Mouse (Mus musculus): ENCODE results near the gene Midn. TPM values are rescaled to one million over a fixed set of nuclear protein-coding genes. Genes with fewer than 3 reads are reported as not detected.

Midn gene
- polyA plus RNA-seq (2014; fragmentation: Nextera tagmentation; extraction: Ambion mirVana), result 29.5 and 31.9 TPM in 2 replicates

DNA sequence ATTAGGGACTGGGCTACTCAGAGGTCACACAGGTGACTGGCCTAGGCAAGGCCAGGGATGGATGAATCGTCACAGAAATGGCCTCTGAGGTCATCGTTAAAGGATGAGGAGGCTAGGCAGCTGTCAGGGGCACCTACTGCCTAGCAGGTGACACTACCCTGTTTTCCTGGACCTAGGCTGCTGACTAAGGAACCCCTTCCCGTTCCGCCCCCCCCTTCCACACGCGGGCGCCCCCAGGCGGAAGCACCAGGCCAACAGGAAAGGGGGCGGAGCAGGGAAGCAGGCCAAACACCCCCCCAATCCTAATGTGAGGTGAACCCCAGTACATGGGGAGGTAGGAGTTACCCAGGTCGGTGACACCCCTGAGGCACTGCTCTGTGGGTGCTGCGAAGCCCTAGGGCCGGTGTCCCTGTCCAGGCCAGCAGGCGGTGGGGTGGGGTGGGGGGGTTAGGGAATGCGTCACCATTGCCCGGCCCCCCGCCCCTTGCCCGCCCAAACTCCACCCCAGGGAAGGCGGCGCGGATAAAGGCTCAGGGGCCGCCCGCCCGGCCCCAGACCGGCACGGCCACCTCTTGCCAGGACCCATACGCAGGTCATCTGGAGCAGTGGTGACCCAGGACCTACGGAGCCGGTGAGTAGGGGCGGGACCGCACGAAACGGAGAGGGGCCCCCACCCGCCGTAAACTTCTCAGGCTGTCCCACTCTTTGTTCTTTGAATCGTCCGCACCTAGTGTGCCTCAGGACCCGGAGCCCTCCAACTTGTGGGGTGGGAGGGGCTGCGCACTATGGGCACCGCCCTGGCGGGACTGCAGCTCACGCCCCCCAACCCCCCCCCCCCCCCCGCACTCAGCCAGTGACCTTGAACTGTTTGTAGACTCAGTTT lies at the start of gene Midn:
Gene Midn (plus strand): TSS at position 554 of the 883 bp plus-strand sequence.
- H3K9ac ChIP-seq (ENCODE audit: low read depth, low read length), result peak within 1 kb of the TSS; percentile 99
- peak; percentile 59 for ATAC-seq (replicated peaks; ENCODE audit: insufficient number of reproducible peaks, low FRiP score, low TSS enrichment)
- WGBS (ENCODE audit: insufficient replicate concordance), result under 1% methylated on average over 33 of the region's 42 CpGs
- peak within 1 kb of the TSS; percentile 92 for H3K4me2 ChIP-seq
- no peaks in the 10 kb centered on the region for H3K27me3 ChIP-seq (ENCODE audit: control insufficient read depth, insufficient read depth, low read length)
- H3K27ac ChIP-seq (ENCODE audit: low read depth, low read length), result peak within 1 kb of the TSS; percentile 99
- H3K36me3 ChIP-seq (ENCODE audit: control insufficient read depth, insufficient read depth, low read length), result peaks cover 31% of the 10 kb centered on the region
- peaks cover 45% of the 10 kb centered on the region for H3K4me1 ChIP-seq (ENCODE audit: control insufficient read depth, insufficient read depth, low read length)
- no peaks in the 10 kb centered on the region for H3K9me3 ChIP-seq (replicated peaks; ENCODE audit: control insufficient read depth, low read length)
- peak within 1 kb of the TSS; percentile 96 for H3K4me3 ChIP-seq (ENCODE audit: low read depth, low read length)

DNA sequence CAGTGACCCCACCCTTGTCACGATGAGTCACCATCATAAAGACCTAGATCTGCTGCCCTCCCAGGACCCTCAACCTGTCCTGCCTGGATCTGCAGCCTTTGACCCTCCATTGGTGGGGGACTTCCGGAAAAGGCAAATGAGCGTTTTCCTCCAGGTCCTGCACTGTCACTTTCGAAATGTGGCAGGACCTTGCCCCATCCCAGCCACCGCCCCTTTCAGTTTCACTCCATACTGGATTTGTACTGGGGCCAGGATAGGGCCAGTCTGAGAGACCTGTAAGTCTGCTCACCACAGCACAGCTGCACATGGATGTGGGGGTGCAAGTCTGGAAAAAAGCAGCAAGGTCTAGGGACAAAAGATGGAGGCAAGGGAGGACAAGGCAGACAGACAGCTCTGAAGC lies 49.4 kb upstream of the Midn start:
- 77% methylated on average over 5 of the region's 5 CpGs for WGBS (ENCODE audit: insufficient replicate concordance)
- no peaks in the 10 kb centered on the region for H3K27me3 ChIP-seq (ENCODE audit: control insufficient read depth, insufficient read depth, low read length)
- no peak overlapping the region for H3K4me3 ChIP-seq (ENCODE audit: low read depth, low read length)
- H3K4me2 ChIP-seq, result no peak overlapping the region
- no peaks in the 10 kb centered on the region for H3K36me3 ChIP-seq (ENCODE audit: control insufficient read depth, insufficient read depth, low read length)
- H3K27ac ChIP-seq (ENCODE audit: low read depth, low read length), result no peak overlapping the region
- no peak for ATAC-seq (replicated peaks; ENCODE audit: insufficient number of reproducible peaks, low FRiP score, low TSS enrichment)
- no peaks in the 10 kb centered on the region for H3K9me3 ChIP-seq (replicated peaks; ENCODE audit: control insufficient read depth, low read length)
- H3K9ac ChIP-seq (ENCODE audit: low read depth, low read length), result no peak overlapping the region
- peaks cover 68% of the 10 kb centered on the region for H3K4me1 ChIP-seq (ENCODE audit: control insufficient read depth, insufficient read depth, low read length)

DNA sequence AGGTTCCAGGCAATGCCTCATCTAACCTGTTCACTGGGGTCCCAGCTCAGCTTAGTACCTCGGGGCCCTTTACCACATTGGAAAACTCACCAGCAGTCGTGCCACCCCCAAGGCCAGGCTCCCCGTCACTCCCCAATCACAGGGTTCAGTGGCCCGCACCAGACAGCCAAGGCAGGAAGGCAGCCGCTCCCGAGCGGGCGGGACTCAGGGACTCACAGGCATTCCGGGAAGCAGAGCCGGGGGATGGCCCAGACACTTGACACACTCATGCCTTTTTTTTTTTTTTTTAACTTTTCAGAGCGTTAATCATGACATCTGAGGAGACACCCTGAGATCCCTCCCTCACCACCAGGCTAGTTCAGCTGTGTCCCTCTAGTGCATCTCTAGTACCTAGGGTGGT lies 47.1 kb upstream of the Midn start:
- Histone ChIP-seq H3K27ac (ENCODE audit: low read depth, low read length) (no peak overlapping the region), H3K4me1 (ENCODE audit: control insufficient read depth, insufficient read depth, low read length) (peaks cover 58% of the 10 kb centered on the region), H3K9me3 (replicated peaks; ENCODE audit: control insufficient read depth, low read length) (no peaks in the 10 kb centered on the region), H3K4me2 (peak overlapping the region; percentile 94), H3K36me3 (ENCODE audit: control insufficient read depth, insufficient read depth, low read length) (no peaks in the 10 kb centered on the region), H3K27me3 (ENCODE audit: control insufficient read depth, insufficient read depth, low read length) (no peaks in the 10 kb centered on the region), H3K9ac (ENCODE audit: low read depth, low read length) (peak overlapping the region; percentile 98), H3K4me3 (ENCODE audit: low read depth, low read length) (peak overlapping the region; percentile 95; the same call in 1 of the 2 replicates)
- no peak for ATAC-seq (replicated peaks; ENCODE audit: insufficient number of reproducible peaks, low FRiP score, low TSS enrichment)
- WGBS (ENCODE audit: insufficient replicate concordance), result 44% methylated on average over 11 of the region's 11 CpGs

DNA sequence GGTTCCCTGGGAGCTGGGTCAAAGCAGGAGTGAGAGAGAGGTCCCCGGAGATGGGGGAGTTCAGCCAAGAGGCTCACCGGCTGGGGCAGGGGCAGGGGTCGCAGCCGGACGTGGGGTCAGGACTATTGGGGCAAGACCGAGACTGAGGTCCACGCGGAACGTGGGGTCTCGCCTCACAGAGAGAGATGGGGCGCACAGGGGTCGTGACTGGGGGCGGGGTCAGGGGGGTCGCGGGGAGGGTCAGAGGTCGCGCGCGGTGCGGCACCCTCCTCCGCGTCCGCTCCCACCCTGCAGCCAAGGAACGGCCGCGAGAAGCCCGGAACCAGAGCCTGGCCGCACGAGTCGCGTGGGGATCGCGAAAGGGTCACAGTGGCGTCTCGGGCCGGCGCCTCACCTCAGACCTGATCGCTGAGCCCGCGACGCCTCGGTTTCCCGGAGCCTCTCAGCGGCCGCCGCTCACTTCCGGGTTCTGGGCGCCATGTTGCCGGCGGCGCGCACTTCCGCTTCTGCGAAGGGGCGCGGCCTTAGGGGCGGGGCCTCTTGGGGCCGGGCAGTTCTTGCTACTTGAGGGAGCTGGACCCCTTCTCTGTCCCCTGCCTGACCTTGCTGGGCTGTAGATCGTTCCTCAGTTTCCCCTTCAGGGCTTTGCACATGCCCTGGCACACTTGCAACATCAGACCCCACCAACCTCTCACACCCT lies 45.7 kb upstream of the Midn start:
- H3K4me3 ChIP-seq (ENCODE audit: low read depth, low read length), result peak overlapping the region; percentile 95
- H3K4me2 ChIP-seq, result peak overlapping the region; percentile 94
- no peaks in the 10 kb centered on the region for H3K9me3 ChIP-seq (replicated peaks; ENCODE audit: control insufficient read depth, low read length)
- H3K9ac ChIP-seq (ENCODE audit: low read depth, low read length), result peak overlapping the region; percentile 98
- no peaks in the 10 kb centered on the region for H3K27me3 ChIP-seq (ENCODE audit: control insufficient read depth, insufficient read depth, low read length)
- peak overlapping the region; percentile 82 for H3K27ac ChIP-seq (ENCODE audit: low read depth, low read length)
- ATAC-seq (replicated peaks; ENCODE audit: insufficient number of reproducible peaks, low FRiP score, low TSS enrichment), result peak; percentile 78
- H3K4me1 ChIP-seq (ENCODE audit: control insufficient read depth, insufficient read depth, low read length), result peaks cover 47% of the 10 kb centered on the region
- H3K36me3 ChIP-seq (ENCODE audit: control insufficient read depth, insufficient read depth, low read length), result no peaks in the 10 kb centered on the region
- under 1% methylated on average over 54 of the region's 59 CpGs for WGBS (ENCODE audit: insufficient replicate concordance)

DNA sequence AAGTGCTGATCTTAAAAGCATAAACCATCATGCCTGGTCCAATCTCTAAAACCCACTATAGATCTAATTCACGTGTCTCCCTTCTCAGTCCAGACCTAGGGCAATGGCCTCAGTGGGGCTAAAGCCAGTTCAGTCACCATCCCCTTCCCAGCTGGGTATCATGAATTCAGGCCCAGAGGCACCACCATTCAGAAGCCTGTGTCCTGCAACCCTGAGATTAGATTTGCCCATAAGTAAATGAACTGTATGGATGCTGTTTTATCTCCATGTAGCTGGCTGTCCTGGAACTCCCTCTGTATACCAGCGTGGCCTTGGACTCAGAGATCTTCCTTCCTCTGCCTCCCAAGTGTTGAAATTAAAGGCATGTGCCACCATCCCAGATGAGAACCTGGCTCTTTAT lies 45.0 kb upstream of the Midn start:
- no peaks in the 10 kb centered on the region for H3K9me3 ChIP-seq (replicated peaks; ENCODE audit: control insufficient read depth, low read length)
- H3K4me3 ChIP-seq (ENCODE audit: low read depth, low read length), result no peak overlapping the region
- H3K27me3 ChIP-seq (ENCODE audit: control insufficient read depth, insufficient read depth, low read length), result no peaks in the 10 kb centered on the region
- peak overlapping the region; percentile 82 for H3K27ac ChIP-seq (ENCODE audit: low read depth, low read length)
- ATAC-seq (replicated peaks; ENCODE audit: insufficient number of reproducible peaks, low FRiP score, low TSS enrichment), result no peak
- H3K36me3 ChIP-seq (ENCODE audit: control insufficient read depth, insufficient read depth, low read length), result no peaks in the 10 kb centered on the region
- peaks cover 40% of the 10 kb centered on the region for H3K4me1 ChIP-seq (ENCODE audit: control insufficient read depth, insufficient read depth, low read length)
- WGBS (ENCODE audit: insufficient replicate concordance), result 70% methylated on average over 2 of the region's 2 CpGs
- H3K4me2 ChIP-seq, result peak overlapping the region; percentile 94
- H3K9ac ChIP-seq (ENCODE audit: low read depth, low read length), result peak overlapping the region; percentile 98

DNA sequence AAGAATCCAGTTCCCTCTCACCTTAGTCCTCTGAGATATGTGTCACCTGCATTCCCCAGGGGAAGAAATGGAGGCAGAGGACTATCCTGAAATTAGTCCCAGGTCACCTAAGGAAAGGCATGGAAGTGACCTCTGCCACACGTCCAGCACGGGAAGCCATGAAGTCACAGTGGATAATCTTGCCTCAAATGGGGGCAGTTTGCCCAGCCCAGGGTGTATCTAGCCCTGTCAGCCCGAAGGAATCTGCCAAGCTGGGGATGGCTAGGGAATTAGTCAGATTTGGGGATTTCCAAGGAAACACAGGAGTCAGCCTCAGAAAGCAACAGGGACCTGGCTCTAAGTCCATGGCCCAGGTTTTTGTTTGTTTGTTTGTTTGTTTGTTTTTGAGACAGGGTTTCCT lies 43.9 kb upstream of the Midn start:
- Histone ChIP-seq H3K36me3 (ENCODE audit: control insufficient read depth, insufficient read depth, low read length) (no peaks in the 10 kb centered on the region), H3K9me3 (replicated peaks; ENCODE audit: control insufficient read depth, low read length) (no peaks in the 10 kb centered on the region), H3K4me3 (ENCODE audit: low read depth, low read length) (no peak overlapping the region), H3K4me1 (ENCODE audit: control insufficient read depth, insufficient read depth, low read length) (peaks cover 29% of the 10 kb centered on the region), H3K27ac (ENCODE audit: low read depth, low read length) (no peak overlapping the region), H3K27me3 (ENCODE audit: control insufficient read depth, insufficient read depth, low read length) (no peaks in the 10 kb centered on the region), H3K9ac (ENCODE audit: low read depth, low read length) (no peak overlapping the region), H3K4me2 (no peak overlapping the region)
- WGBS (ENCODE audit: insufficient replicate concordance), result 71% methylated on average over 3 of the region's 3 CpGs
- no peak for ATAC-seq (replicated peaks; ENCODE audit: insufficient number of reproducible peaks, low FRiP score, low TSS enrichment)

GRCm38 (mm10) chr10:80105460-80105859 lies 42.6 kb upstream of the Midn start, which contains the start of gene Sbno2:
Sbno2 (minus strand) TSS chr10:80105571.
- peaks cover 19% of the 10 kb centered on the region for H3K4me1 ChIP-seq (ENCODE audit: control insufficient read depth, insufficient read depth, low read length)
- H3K27me3 ChIP-seq (ENCODE audit: control insufficient read depth, insufficient read depth, low read length), result no peaks in the 10 kb centered on the region
- H3K4me2 ChIP-seq, result no peak within 1 kb of the TSS
- no peaks in the 10 kb centered on the region for H3K36me3 ChIP-seq (ENCODE audit: control insufficient read depth, insufficient read depth, low read length)
- H3K9me3 ChIP-seq (replicated peaks; ENCODE audit: control insufficient read depth, low read length), result no peaks in the 10 kb centered on the region
- no peak within 1 kb of the TSS for H3K4me3 ChIP-seq (ENCODE audit: low read depth, low read length)
- no peak within 1 kb of the TSS for H3K27ac ChIP-seq (ENCODE audit: low read depth, low read length)
- H3K9ac ChIP-seq (ENCODE audit: low read depth, low read length), result no peak within 1 kb of the TSS
- 62% methylated on average over 5 of the region's 5 CpGs for WGBS (ENCODE audit: insufficient replicate concordance)
- no peak for ATAC-seq (replicated peaks; ENCODE audit: insufficient number of reproducible peaks, low FRiP score, low TSS enrichment)

- Histone ChIP-seq H3K4me3 (ENCODE audit: low read depth, low read length) (no peak overlapping the region), H3K27me3 (ENCODE audit: control insufficient read depth, insufficient read depth, low read length) (no peaks in the 10 kb centered on the region), H3K9me3 (replicated peaks; ENCODE audit: control insufficient read depth, low read length) (no peaks in the 10 kb centered on the region), H3K9ac (ENCODE audit: low read depth, low read length) (no peak overlapping the region), H3K27ac (ENCODE audit: low read depth, low read length) (no peak overlapping the region), H3K36me3 (ENCODE audit: control insufficient read depth, insufficient read depth, low read length) (no peaks in the 10 kb centered on the region), H3K4me2 (no peak overlapping the region), H3K4me1 (ENCODE audit: control insufficient read depth, insufficient read depth, low read length) (peaks cover 16% of the 10 kb centered on the region)
- WGBS (ENCODE audit: insufficient replicate concordance), result 71% methylated on average over 5 of the region's 5 CpGs
- no peak for ATAC-seq (replicated peaks; ENCODE audit: insufficient number of reproducible peaks, low FRiP score, low TSS enrichment)
These were observed 42.1 kb upstream of the Midn start for GRCm38 (mm10) chr10:80105926-80106325.

Data from heart, embryonic 11.5 days (tissue).